Mouse (Mus musculus) C2C12 (cell line): ENCODE measurements around the gene Rab19.

Experiments used
- CTCF ChIP-seq: IDR thresholded peaks from one replicate; pipeline ENCODE4 v1.5.1; 2011; ENCODE audit not compliant: control insufficient read depth, insufficient read depth, insufficient read length
- MAX ChIP-seq: IDR thresholded peaks from one replicate; pipeline ENCODE4 v1.6.1; 2011; ENCODE audit warnings: mild to moderate bottlenecking, control low read depth
- MYOG ChIP-seq: IDR thresholded peaks from one replicate; pipeline ENCODE4 v1.6.1; 2011; ENCODE audit not compliant: control insufficient read depth, insufficient read length; ENCODE audit errors: extremely low read depth

GRCm38 (mm10) chr6:39400343-39400742, 19.4 kb downstream of the Rab19 start:
- no peak for TF ChIP-seq MAX
- TF ChIP-seq MYOG, result no peak
- no peak for TF ChIP-seq CTCF
